Mouse (Mus musculus): ENCODE measurements at regions not wholly inside any gene's neighbourhood (a gene's known extent, or its start where the extent isn't known, plus 50 kb on each side); places are given as distances from the start of the nearest gene placed in this dataset.

GRCm38 (mm10) chr12:9969390-9969789 is 399.5 kb downstream of the Osr1 start:
- no peak for ATAC-seq (ENCODE audit: low FRiP score)
- WGBS: 97% methylated on average over 1 of the region's 1 CpGs
- no peak overlapping the region for H3K9ac ChIP-seq
- no peaks in the 10 kb centered on the region for H3K27me3 ChIP-seq
- no peaks in the 10 kb centered on the region for H3K36me3 ChIP-seq (replicated peaks)
- no peak overlapping the region for H3K27ac ChIP-seq
- H3K4me2 ChIP-seq: no peak overlapping the region
- no peak overlapping the region for H3K4me3 ChIP-seq (replicated peaks)
- no peaks in the 10 kb centered on the region for H3K9me3 ChIP-seq
- H3K4me1 ChIP-seq: no peaks in the 10 kb centered on the region

- Histone ChIP-seq H3K9ac (no peak overlapping the region), H3K4me1 (no peaks in the 10 kb centered on the region), H3K4me3 (replicated peaks) (no peak overlapping the region), H3K4me2 (no peak overlapping the region), H3K36me3 (replicated peaks) (no peaks in the 10 kb centered on the region), H3K27ac (no peak overlapping the region), H3K9me3 (no peaks in the 10 kb centered on the region), H3K27me3 (no peaks in the 10 kb centered on the region)
- ATAC-seq (ENCODE audit: low FRiP score): no peak
- 77% methylated on average over 2 of the region's 2 CpGs for WGBS
These were observed 399.0 kb upstream of the Nt5c1b start for GRCm38 (mm10) chr12:9970771-9971170.

GRCm38 (mm10) chr12:9978494-9979112 is 391.2 kb upstream of the Nt5c1b start:
- Histone ChIP-seq H3K9ac (no peak overlapping the region), H3K27me3 (no peaks in the 10 kb centered on the region), H3K36me3 (replicated peaks) (no peaks in the 10 kb centered on the region), H3K4me2 (no peak overlapping the region), H3K9me3 (no peaks in the 10 kb centered on the region), H3K27ac (no peak overlapping the region), H3K4me1 (no peaks in the 10 kb centered on the region), H3K4me3 (replicated peaks) (no peak overlapping the region)
- no peak for ATAC-seq (ENCODE audit: low FRiP score)
- WGBS: 76% methylated on average over 3 of the region's 3 CpGs

- no peak for ATAC-seq (ENCODE audit: low FRiP score)
- H3K27ac ChIP-seq: no peak overlapping the region
- no peak overlapping the region for H3K4me2 ChIP-seq
- H3K36me3 ChIP-seq (replicated peaks): no peaks in the 10 kb centered on the region
- H3K27me3 ChIP-seq: no peaks in the 10 kb centered on the region
- H3K9ac ChIP-seq: no peak overlapping the region
- H3K4me3 ChIP-seq (replicated peaks): no peak overlapping the region
- no peaks in the 10 kb centered on the region for H3K9me3 ChIP-seq
- WGBS: 83% methylated on average over 1 of the region's 1 CpGs
- H3K4me1 ChIP-seq: no peaks in the 10 kb centered on the region
These were observed 390.7 kb upstream of the Nt5c1b start for GRCm38 (mm10) chr12:9979113-9979507.

GRCm38 (mm10) chr12:9991305-9991704 is 378.5 kb upstream of the Nt5c1b start:
- no peak overlapping the region for H3K9ac ChIP-seq
- H3K9me3 ChIP-seq: no peaks in the 10 kb centered on the region
- no peaks in the 10 kb centered on the region for H3K27me3 ChIP-seq
- no peak overlapping the region for H3K4me3 ChIP-seq (replicated peaks)
- WGBS: 86% methylated on average over 1 of the region's 1 CpGs
- no peaks in the 10 kb centered on the region for H3K4me1 ChIP-seq
- H3K4me2 ChIP-seq: no peak overlapping the region
- no peak overlapping the region for H3K27ac ChIP-seq
- no peak for ATAC-seq (ENCODE audit: low FRiP score)
- no peaks in the 10 kb centered on the region for H3K36me3 ChIP-seq (replicated peaks)

GRCm38 (mm10) chr12:9995670-9996069 is 374.1 kb upstream of the Nt5c1b start:
- H3K9me3 ChIP-seq: no peaks in the 10 kb centered on the region
- ATAC-seq (ENCODE audit: low FRiP score): no peak
- H3K9ac ChIP-seq: no peak overlapping the region
- H3K4me3 ChIP-seq (replicated peaks): no peak overlapping the region
- no peaks in the 10 kb centered on the region for H3K27me3 ChIP-seq
- no peak overlapping the region for H3K27ac ChIP-seq
- H3K4me2 ChIP-seq: no peak overlapping the region
- WGBS: 64% methylated on average over 3 of the region's 3 CpGs
- H3K4me1 ChIP-seq: no peaks in the 10 kb centered on the region
- H3K36me3 ChIP-seq (replicated peaks): no peaks in the 10 kb centered on the region

GRCm38 (mm10) chr12:9996455-9997189 is 373.2 kb upstream of the Nt5c1b start:
- no peak for ATAC-seq (ENCODE audit: low FRiP score)
- Histone ChIP-seq H3K36me3 (replicated peaks) (no peaks in the 10 kb centered on the region), H3K27me3 (no peaks in the 10 kb centered on the region), H3K4me3 (replicated peaks) (no peak overlapping the region), H3K9me3 (no peaks in the 10 kb centered on the region), H3K4me1 (no peaks in the 10 kb centered on the region), H3K9ac (no peak overlapping the region), H3K4me2 (no peak overlapping the region), H3K27ac (no peak overlapping the region)
- 86% methylated on average over 5 of the region's 5 CpGs for WGBS

GRCm38 (mm10) chr12:9997190-9997561 is 372.6 kb upstream of the Nt5c1b start:
- no peak for ATAC-seq (ENCODE audit: low FRiP score)
- H3K9ac ChIP-seq: no peak overlapping the region
- H3K27me3 ChIP-seq: no peaks in the 10 kb centered on the region
- H3K27ac ChIP-seq: no peak overlapping the region
- 85% methylated on average over 9 of the region's 9 CpGs for WGBS
- H3K4me3 ChIP-seq (replicated peaks): no peak overlapping the region
- no peaks in the 10 kb centered on the region for H3K9me3 ChIP-seq
- no peaks in the 10 kb centered on the region for H3K36me3 ChIP-seq (replicated peaks)
- H3K4me2 ChIP-seq: no peak overlapping the region
- H3K4me1 ChIP-seq: no peaks in the 10 kb centered on the region

GRCm38 (mm10) chr12:9997571-9997970 is 372.2 kb upstream of the Nt5c1b start:
- no peak overlapping the region for H3K4me3 ChIP-seq (replicated peaks)
- ATAC-seq (ENCODE audit: low FRiP score): no peak
- no peaks in the 10 kb centered on the region for H3K27me3 ChIP-seq
- no peak overlapping the region for H3K27ac ChIP-seq
- no peak overlapping the region for H3K4me2 ChIP-seq
- no peak overlapping the region for H3K9ac ChIP-seq
- H3K9me3 ChIP-seq: no peaks in the 10 kb centered on the region
- no peaks in the 10 kb centered on the region for H3K36me3 ChIP-seq (replicated peaks)
- WGBS: 84% methylated on average over 3 of the region's 3 CpGs
- H3K4me1 ChIP-seq: no peaks in the 10 kb centered on the region

- H3K36me3 ChIP-seq (replicated peaks): no peaks in the 10 kb centered on the region
- no peaks in the 10 kb centered on the region for H3K27me3 ChIP-seq
- no peak overlapping the region for H3K27ac ChIP-seq
- no peak for ATAC-seq (ENCODE audit: low FRiP score)
- no peak overlapping the region for H3K9ac ChIP-seq
- WGBS: 85% methylated on average over 6 of the region's 6 CpGs
- no peak overlapping the region for H3K4me2 ChIP-seq
- H3K9me3 ChIP-seq: no peaks in the 10 kb centered on the region
- no peak overlapping the region for H3K4me3 ChIP-seq (replicated peaks)
- H3K4me1 ChIP-seq: no peaks in the 10 kb centered on the region
These were observed 369.8 kb upstream of the Nt5c1b start for GRCm38 (mm10) chr12:9999933-10000332.

- no peak overlapping the region for H3K4me2 ChIP-seq
- no peaks in the 10 kb centered on the region for H3K9me3 ChIP-seq
- no peaks in the 10 kb centered on the region for H3K27me3 ChIP-seq
- H3K27ac ChIP-seq: no peak overlapping the region
- no peaks in the 10 kb centered on the region for H3K36me3 ChIP-seq (replicated peaks)
- ATAC-seq (ENCODE audit: low FRiP score): no peak
- no peaks in the 10 kb centered on the region for H3K4me1 ChIP-seq
- WGBS: 82% methylated on average over 3 of the region's 3 CpGs
- H3K4me3 ChIP-seq (replicated peaks): no peak overlapping the region
- H3K9ac ChIP-seq: no peak overlapping the region
These were observed 361.3 kb upstream of the Nt5c1b start for GRCm38 (mm10) chr12:10008473-10008872.

- H3K4me3 ChIP-seq (replicated peaks): no peak overlapping the region
- no peak overlapping the region for H3K9ac ChIP-seq
- 88% methylated on average over 15 of the region's 15 CpGs for WGBS
- no peaks in the 10 kb centered on the region for H3K4me1 ChIP-seq
- no peak overlapping the region for H3K4me2 ChIP-seq
- no peaks in the 10 kb centered on the region for H3K27me3 ChIP-seq
- no peak for ATAC-seq (ENCODE audit: low FRiP score)
- no peaks in the 10 kb centered on the region for H3K36me3 ChIP-seq (replicated peaks)
- no peaks in the 10 kb centered on the region for H3K9me3 ChIP-seq
- no peak overlapping the region for H3K27ac ChIP-seq
These were observed 352.8 kb upstream of the Nt5c1b start for GRCm38 (mm10) chr12:10016710-10017581.

All from forebrain, embryonic 12.5 days (tissue).